Mouse (Mus musculus): ENCODE measurements around the gene Fcer1g.

Gene Fcer1g

GRCm38 (mm10) chr1:171187851-171188700 is 46.1 kb downstream of the Fcer1g start:
- DNase-seq (ENCODE audit: low read depth, low spot score): no peak

- no peak for DNase-seq (ENCODE audit: low read depth, low spot score)
Measured at GRCm38 (mm10) chr1:171185655-171186054, 48.5 kb downstream of the Fcer1g start.

GRCm38 (mm10) chr1:171184314-171184713 is 49.9 kb downstream of the Fcer1g start:
- DNase-seq (ENCODE audit: low read depth, low spot score): no peak

DNA sequence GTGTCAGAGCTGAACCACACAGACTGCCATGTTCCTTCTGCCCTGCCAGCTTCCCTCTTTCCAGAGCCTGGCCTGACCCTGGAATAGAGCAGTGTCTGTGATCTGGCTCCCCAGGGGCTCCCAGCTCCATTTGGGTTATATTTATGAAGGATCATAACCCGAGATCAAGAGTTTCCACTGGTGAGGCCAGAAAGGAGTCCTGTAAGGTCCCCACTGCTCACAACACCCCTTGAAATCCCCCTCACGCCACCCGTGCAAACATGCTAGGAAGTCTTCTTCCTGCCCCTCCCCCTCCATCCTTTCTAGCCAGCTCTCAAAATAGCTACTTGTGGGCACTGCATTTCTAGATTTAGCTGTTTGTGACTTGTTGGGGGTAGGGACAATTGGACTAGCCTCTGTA is 50.5 kb downstream of the Fcer1g start:
- DNase-seq (ENCODE audit: low read depth, low spot score): no peak

DNA sequence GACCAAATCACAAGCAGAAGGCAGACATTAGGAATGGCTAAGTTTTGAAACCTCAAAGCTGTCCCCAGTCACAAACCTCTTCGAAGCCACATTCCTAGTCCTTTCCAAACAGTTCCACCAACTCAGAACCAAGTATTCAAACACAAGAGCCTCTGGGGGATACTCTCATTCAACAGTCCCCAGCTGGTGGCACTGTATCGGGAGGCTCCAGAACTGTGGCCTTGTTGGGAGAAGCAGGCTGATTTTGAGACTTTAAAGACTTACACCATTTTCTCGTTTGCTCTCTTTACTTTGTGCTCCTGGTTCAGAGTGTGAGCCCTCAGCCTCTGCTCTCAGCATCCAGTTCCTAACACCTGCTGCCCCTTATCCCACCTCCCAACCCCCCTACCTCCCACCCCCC is 51.1 kb downstream of the Fcer1g start:
- no peak for DNase-seq (ENCODE audit: low read depth, low spot score)

Data from WW6 (cell line).